Mouse (Mus musculus): ENCODE measurements around the gene Gm4559.
"Not testable (repeated sequence)": the region's sequence is repeated elsewhere in the genome, so short reads cannot be mapped to it uniquely, and the experiment has no call there.

Gm4559 gene

DNA sequence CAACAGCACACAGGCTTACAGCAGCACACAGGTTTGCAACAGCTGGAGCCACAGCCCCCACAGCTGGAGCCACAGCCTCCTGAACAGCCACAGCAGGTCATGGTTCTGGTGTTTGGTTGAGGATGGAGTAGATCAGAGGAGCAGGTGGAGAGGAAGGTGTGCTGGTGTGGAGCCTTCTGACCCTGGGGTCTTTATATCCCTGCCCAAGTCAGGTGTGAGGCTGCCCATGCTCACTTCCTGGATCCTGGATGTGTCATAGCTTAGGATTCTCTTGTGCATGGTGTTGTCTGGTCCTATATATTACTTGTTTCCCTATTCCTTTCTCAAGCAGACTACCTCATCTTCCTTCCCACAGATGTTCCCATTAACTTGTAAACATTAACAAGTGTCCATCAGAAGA, at the start of gene Gm4559:
Gene Gm4559 (minus strand): TSS at position 101 of the 400 bp plus-strand sequence.
- DNase-seq: not testable (repeated sequence)

DNA sequence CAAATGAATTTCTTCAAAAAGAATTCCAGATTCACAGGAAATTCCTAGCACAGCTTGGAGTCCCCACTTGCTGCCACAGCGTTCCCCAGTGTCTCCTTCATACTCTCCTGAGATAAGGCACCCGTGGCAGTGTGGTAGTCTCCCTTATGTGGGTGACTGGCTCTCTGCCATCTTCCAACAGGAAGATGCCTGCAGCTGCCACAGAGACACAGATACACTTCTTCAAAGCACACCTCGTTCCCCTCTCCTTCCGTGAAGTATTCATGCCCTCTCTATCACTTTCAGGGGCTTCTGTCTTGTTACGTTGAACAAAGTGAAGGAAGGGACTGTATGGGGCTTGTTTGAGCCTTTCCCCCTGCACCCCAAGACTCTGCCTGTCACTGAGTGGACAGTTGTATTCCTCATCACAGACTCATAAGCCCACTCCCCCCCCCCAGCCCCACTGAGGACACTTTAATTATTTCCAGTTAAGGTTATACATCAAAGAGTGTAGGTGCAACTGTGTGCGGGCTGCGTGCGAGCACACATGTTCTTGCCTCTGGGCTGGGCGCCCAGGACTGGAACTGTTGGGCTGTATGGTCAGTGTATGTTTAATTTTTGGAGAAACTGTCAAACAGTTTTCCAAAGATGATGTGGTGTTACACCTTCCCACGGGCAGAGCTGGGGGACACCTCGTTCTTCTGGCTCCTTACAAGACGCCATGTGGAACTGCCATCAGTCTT, 49.4 kb upstream of the Gm4559 start:
- no peak for DNase-seq

DNA sequence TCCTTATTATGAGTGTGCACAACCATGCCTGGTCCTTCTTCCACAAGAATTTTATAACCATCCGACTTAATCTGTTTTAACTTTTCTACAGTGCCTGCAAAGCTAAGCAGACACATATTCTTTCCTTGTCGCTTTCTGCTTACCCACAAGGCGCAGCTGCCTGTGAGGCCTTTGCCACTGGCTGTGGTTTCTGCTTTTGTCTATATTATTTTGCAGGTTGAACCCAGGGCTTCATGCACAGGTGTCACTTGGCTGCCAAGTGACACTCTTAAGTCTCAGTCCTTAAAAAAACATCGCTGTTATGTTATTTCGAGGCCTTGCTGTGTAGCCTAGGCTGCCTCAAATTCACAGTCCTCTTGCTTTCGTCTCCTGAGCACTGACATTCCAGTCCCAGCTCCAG, 48.5 kb upstream of the Gm4559 start:
- no peak for DNase-seq

DNA sequence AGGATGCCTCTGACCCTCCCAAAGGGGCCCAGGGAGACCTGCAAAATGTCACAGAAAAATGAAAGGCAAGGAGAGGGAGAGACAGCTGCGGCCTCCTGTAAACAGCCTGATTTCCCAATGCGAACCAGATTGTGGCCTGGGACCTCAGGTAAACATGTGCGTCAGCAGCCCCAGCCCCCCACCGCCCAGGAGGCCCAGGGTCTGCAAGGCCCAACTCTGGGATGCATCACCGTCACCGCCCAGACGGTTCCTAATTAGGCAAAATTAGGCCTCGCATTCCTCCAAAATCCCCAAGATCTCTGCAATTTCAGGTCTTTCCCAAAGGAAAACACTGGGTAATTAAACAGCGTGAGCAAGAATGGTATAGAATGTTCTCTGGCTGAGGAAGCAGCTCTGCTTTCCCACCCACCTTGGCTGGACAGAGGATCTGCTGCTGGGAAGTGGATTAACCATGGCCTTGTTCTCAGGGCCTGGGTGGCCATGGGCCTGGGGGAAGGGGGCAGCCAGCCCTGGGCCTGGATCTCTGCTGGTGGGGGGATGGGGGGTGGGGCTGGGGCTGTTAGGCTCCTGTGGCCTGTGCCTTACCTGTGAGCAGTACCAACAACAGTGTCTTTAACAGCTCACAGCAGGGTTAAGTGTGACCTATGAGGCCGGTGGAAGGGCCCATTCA, 47.6 kb upstream of the Gm4559 start:
- DNase-seq: not testable (repeated sequence)

DNA sequence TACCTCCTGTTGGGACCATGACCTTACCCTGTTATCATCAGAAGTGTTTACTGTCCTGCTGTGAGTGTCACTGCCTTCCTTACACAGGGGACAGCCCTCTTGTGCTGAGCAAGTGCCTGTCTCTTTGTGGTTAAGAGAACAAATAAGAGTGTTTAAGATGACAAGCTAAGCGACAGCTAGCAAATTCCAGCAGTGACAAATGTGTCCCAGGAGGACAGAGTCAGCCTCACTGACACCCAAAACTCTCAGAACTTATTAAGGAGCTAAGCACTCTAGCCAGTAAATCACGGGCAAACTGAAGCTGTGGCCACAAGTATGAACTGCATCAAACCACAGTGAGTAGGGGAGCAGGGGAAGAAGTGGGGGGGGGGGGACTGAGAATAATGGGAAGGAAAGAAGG, 46.7 kb upstream of the Gm4559 start:
- DNase-seq: no peak

DNA sequence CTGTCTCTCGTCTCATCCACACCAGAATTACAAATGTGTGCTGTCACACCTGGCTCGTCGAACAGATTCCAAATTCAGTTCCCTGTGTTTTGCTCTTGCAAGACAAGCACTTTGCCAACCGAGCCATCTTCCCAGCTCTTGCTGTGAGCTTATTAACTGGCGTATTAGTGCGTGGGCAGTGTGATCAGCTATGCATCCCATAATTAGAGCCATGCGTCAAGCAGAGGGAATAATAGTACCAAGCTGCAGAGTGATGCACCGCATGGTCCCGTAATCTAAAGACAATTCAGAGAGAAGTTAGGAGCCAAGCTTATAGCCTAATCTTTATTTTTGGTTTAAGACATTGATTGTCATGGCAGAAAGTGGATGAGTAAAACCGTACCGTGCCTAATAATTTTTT, 45.0 kb upstream of the Gm4559 start:
- DNase-seq: no peak

DNA sequence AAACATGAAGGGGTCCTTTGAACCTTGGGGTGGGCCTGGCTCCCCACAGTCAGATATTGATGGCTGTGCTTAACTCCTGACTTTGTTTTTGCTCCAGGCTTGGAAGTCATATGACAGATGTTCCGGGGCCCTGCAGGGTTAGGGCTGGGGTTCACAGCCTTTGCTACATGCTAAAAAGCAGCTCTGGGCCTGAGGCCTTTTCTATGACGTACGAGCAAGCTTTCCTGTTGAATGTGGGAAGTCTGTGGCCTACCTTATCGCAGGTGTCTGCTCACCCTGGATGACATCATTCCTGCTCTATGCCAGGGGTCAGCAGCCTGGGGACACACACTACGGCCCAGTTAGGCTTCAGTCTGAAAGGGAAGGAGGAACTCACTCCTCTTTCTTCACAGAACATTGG, 43.1 kb upstream of the Gm4559 start:
- no peak for DNase-seq

DNA sequence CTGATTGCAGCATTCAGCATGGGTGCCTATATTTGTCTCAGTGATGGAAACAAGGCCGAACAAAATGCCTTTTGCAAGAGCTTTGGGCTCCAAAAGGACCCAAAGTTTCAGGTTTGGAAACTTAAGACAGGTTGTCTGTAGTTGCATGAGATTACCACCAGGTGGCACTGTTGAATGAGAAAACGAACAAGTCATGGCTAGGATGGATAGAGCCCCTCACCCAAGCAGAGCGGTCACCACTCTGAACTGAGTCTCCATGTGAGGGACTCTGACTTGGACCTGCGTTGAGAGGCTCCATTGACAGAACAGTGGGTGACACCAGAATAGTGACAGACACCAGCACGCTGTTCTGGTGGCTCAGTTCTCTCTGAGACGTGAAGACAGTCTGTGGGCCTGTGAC, 42.4 kb upstream of the Gm4559 start:
- DNase-seq: no peak

DNA sequence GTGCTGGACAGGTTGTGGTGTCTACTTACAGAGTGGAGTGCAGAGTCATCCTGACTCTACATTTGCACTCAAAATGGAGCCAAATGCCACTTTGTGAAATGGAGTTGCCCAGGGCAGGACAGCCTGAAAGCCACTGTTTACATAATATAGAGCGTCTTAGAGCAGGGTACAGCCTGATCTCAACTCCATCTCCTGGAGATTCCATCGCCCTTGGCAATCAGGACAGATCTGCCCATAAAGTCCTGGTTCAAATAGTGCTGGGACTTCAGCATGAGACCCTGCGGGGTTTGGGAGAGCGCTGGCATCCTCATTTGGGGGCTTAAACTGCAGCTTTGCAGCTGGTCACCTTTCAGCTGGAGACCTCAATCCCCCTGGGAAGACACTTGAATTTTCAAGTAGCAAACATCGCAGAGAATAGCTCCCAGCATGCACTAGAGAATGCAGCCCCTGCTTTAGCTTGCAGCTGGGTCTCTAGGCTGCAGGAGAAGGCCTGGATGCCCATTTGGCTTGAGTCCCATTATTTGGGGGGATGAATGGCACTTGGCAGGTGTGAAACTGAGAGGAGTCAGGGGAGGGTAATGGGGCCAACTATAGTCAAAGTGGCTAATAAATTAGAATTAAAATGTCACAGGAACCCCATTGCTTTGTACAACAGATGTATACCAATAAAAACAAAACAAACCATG, 40.6 kb upstream of the Gm4559 start:
- no peak for DNase-seq

DNA sequence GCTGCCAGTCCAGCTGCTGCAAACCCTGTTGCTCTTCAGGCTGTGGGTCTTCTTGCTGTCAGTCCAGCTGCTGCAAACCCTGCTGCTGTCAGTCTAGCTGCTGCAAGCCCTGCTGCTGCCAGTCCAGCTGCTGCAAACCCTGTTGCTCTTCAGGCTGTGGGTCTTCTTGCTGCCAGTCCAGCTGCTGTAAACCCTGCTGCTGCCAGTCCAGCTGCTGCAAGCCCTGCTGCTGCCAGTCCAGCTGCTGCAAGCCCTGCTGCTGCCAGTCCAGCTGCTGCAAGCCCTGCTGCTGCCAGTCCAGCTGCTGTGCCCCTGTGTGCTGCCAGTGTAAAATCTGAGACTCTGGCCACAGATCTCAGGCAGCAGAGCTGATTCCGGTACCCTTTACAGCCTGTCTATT, 29.8 kb upstream of the Gm4559 start:
- DNase-seq: not testable (repeated sequence)

DNA sequence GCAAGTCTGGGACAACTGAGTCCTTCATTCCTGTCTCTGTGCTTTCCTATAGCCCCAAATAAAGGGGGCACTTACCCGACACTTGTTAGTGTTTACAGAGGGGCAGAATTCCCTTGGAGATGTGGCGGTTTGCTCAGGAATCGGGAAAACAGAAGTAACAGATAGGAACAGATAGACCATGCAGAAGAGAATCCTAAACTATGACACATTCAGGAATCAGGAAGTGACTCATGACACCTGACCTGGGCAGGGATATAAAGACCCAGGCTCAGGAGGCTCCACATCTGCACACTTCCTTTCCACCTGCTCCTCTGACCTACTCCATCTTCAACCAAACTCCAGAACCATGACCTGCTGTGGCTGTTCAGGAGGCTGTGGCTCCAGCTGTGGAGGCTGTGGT, 29.1 kb upstream of the Gm4559 start, which contains the start of gene Krtap5-4:
Gene Krtap5-4 (plus strand): TSS at position 301 of the 400 bp plus-strand sequence.
- DNase-seq: no peak

DNA sequence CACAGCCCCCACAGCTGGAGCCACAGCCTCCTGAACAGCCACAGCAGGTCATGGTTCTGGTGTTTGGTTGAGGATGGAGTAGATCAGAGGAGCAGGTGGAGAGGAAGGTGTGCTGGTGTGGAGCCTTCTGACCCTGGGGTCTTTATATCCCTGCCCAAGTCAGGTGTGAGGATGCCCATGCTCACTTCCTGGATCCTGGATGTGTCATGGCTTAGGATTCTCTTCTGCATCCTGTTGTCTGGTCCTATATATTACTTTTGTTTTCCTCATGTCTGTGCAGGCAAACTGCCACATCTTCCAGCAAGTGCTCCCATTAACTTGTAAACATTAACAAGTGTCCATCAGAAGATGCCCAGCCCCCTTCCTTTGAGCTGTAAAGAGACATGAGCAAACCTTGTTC, 22.9 kb upstream of the Gm4559 start, which contains the start of gene Krtap5-1:
Gene Krtap5-1 (minus strand): TSS at position 101 of the 400 bp plus-strand sequence.
- not testable (repeated sequence) for DNase-seq

DNA sequence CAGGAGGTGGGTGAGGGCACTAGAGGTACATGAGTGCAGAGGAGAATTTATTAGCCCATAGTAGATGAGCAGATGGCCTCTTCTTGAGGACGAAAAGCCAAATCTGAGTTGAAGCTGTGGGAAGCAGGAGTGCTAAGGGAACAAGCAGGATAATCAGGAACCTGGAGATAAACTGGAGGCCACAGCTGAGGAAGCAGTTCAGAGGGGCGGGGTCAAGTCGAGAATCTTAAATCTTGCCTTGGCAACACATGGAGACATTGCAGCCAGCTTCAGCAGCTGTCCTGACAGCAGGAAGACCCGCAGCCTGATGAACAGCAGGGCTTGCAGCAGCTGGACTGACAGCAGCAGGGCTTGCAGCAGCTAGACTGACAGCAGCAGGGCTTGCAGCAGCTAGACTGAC, 21.9 kb upstream of the Gm4559 start:
- DNase-seq: not testable (repeated sequence)

DNA sequence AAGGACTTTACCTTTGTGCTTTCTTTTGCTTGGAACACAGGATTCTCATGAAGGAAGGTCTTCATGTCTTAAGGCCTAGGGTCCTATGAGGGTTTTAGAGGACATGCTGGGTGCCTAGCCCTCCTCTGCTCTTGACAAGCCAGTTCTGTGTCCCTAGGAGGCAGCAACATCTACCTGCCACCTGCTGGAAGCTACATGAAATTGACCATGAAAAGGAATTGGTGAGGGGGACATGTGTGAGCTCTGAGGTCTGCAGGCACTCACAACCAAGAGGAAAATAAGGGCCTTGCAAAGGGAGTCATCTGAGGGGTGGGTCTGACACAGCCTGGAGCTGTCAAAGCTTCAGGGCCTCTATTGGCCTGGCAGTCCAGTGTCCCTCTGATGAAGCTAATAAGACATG, 21.3 kb upstream of the Gm4559 start:
- no peak for DNase-seq

DNA sequence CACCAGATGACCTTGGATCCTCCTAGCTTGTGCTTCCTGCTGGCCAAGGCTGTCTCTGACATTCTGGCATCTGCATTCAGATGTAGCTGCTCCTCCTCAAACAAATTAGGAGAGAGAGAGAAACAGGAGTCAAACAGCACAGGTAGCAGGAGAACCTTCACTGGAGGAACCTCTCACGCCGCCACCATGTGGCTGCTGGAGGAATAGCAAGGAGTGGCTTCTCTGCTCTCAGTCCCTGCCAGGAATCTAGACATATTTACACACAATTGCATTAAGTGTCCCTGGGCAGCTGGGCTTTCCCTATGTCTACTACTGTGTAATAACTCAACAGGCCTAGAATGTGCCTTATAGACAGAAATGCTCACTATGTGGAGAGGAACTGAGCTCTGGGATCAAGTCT, 19.7 kb upstream of the Gm4559 start:
- DNase-seq: not testable (repeated sequence)

DNA sequence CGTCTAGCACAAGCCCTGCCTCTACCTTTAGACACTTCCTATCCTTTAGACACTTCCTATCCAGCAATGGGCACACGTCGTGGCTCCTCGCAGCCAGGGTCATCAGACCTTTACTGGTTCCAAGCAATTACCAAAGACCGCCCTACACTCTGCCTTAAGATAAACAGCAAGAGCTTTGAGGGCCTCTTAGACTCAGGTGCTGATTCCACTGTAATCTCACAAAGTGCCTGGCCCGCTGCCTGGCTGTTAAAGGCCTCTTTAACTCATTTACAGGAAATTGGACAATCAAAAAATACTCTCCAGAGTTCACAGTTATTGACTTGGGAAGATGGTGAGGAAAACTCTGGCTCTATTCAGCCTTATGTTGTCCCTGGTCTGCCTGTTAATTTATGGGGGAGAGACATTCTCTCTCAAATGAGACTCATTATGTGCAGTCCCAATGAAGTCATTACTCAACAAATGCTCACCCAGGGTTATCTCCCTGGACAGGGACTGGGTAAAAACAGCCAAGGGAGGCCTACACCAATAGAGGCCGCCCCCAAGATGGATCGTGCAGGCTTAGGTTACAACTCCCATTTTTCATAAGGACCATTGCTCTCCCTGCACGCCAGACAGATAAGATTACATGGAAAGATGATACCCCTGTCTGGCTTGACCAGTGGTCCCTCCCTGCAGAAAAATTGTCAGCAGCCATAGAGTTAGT, 11.9 kb upstream of the Gm4559 start:
- peak; percentile 8 for DNase-seq

DNA sequence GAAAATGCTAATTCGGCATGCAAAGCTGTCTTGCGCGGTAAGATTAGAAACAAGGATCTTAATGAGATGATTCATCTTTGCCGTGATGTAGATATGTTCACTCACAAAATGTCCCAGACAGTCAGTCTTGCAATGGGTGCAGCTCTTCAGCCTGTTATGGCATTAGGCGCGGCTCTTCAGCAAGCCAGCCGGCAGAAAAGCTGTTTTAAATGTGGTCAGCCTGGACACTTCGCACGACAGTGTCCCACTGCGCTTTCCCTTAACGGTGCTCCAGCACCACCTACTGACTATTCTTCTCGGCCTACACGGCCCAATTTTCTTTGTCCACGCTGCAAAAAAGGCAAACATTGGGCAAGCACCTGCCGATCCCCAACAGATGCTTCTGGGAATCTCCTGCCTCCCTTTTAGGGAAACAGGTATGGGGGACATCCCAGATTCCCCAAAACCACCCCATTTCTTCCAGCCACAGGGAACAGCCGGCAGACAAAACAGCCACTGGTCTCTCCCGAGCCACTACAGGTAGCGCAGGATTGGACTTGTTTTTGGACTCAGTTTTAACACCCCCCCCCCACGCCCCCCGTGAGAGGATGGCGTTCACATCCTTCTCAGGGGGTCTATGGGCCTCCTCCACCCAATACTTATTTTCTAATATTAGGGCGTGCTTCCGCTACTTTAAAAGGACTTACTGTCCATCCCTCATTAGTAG, 11.1 kb upstream of the Gm4559 start:
- peak; percentile 55 for DNase-seq

DNA sequence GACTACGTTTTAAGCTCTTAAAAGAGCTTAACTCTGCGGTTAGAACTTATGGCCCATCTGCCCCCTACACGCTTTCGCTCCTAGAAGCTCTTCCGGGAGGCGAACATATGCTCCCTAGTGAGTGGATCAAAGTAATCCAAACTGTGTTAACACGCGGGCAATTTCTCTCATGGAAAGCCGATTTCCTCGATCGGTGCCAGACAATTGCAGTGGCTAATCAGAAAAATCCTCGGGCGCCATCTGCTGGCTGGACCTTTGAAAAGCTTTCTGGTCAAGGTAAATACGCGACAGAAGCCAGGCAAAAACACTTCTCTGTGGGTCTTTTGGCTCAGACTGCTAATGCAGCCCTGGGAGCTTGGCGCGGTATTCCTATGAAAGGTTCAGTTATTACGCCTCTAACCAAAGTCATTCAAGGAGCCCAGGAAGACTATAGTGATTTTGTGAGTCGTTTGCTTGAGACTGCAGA, 10.5 kb upstream of the Gm4559 start:
- DNase-seq: peak; percentile 89

DNA sequence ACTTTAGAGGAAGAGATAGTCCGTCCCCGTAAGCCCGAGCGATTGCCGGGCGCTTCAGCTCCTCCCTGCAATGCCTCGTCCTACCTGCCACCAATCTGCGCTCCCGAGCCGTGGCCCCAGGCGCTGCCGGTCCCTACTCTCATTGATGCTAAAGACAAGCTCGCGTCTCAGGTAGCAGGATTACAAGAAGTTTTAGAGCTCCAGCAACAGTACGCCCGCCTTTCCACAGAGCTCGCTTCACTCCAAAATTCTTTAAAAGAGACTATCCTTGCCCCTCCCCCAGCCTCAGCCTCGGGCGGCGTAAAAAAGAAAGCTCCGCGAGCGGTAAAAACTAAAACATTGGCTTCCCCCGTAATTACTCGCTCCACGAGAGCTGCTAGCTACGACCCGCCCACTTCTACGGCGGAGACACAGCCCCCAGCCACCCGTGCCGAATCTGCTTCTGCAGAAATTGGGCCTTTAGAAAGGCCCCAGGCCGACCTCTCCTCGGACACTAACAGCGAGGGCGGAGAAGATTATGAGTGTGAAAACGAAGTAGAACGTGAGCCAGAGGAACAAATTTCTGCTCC, 9.9 kb upstream of the Gm4559 start:
- DNase-seq: peak; percentile 47

DNA sequence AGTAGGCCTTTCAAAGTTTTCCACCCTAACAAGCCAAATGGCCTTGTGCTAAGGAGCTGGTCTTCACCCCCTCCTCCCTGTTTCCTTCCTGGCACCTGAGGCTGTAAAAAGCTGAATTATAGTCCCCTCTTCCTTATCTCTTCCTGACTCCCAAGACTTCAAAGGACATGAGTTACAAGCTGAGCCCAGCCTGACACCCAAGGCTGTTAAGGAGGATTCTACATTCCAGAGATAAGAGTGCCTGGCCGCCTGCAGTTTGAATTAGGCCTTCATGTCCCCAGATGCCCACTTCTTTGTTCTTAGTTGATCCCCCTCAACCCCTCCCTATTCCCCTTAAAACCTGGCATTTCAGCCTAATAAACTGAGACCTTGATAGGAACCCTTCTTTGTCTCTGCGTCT, 8.7 kb upstream of the Gm4559 start:
- DNase-seq: not testable (repeated sequence)

DNA sequence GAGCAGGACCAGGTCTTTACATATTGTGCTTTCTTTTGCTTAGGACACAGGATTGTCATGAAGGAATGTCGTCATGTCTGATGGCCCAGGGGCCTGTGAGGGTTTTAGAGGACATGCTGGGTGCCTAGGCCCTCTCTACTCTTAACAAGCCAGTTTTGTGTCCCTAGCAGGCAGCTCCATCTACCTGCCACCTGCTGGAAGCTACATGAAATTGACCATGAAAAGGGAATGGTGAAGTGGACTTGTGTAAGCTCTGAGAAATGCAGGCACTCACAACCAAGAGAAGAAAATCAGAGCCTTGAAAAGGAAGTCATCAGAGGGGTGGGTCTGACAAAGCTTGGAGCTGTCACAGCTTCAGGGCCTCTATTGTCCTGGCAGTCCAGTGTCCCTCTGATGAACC, 5.1 kb upstream of the Gm4559 start:
- DNase-seq: not testable (repeated sequence)

DNA sequence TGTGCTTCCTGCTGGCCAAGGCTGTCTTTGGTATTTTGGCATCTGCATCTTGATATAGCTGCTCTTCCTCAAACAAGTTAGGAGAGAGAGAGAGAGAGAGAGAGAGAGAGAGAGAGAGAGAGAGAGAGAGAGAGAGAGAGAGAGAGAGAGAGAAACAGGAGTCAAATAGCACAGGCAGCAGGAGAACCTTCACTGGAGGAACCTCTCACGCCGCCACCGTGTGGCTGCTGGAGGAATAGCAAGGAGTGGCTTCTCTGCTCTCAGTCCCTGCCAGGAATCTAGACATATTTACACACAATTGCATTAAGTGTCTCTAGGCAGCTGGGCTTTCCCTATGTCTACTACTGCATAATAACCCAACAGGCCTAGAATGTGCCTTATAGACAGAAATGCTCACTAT, 4.0 kb upstream of the Gm4559 start:
- DNase-seq: peak; percentile 41

Measured in cerebellum, adult 9-11 months (tissue).